Mouse (Mus musculus): Measurements from ENCODE around the gene Clip1. TPM values are rescaled to one million over a fixed set of nuclear protein-coding genes. Genes with fewer than 3 reads are reported as not detected.

The Clip1 gene
- total RNA-seq, 2 experiments from 2014 or later: 117 to 132 TPM

DNA sequence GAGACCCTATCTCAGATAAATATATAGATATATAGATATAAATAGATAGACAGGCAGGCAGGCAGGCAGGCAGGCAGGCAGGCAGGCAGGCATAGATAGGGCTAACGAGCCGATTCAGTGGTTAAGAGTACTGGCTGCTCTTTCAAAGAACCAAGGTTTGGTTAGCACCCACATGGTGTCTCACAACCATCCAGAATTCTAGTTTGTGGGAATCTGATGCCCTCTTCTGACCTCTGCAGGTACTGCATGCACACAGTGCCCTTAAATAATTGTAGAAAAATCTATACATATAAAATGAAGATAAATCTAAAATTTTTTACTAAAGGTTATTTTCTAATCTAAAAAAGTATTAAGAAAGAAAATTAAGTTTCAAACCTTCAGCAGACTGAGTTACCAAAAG, 65.9 kb downstream of the Clip1 start:
- peak in 1 of 2 experiments; percentile 45 for DNase-seq (ENCODE audit: low spot score in 2 of 2)
- intact Hi-C loops (cut with DNase I): loop anchor here (10.0 kb wide), 1 partner anchor 174 kb away; no protein-coding TSS in a partner anchor

GRCm38 (mm10) chr5:123614246-123614645, 70.2 kb downstream of the Clip1 start:
- intact Hi-C loops (cut with DNase I): loop anchor here (5.0 to 10.0 kb wide), 3 partner anchors 42 to 169 kb away; partner anchors contain the start of genes Diablo and Vps33a

GRCm38 (mm10) chr5:123609843-123610242, 74.6 kb downstream of the Clip1 start:
- DNase-seq (ENCODE audit: low spot score in 2 of 2): peak; percentile 93 to 94
- intact Hi-C loops (cut with DNase I): loop anchor here (2.0 to 10.0 kb wide), 4 partner anchors 25 to 165 kb away; partner anchors contain the start of genes Diablo and Vps33a

More at GRCm38 (mm10) chr5:123614246-123614645, 70.2 kb downstream of the Clip1 start:
- no peak for DNase-seq (ENCODE audit: low spot score in 2 of 2)

DNA sequence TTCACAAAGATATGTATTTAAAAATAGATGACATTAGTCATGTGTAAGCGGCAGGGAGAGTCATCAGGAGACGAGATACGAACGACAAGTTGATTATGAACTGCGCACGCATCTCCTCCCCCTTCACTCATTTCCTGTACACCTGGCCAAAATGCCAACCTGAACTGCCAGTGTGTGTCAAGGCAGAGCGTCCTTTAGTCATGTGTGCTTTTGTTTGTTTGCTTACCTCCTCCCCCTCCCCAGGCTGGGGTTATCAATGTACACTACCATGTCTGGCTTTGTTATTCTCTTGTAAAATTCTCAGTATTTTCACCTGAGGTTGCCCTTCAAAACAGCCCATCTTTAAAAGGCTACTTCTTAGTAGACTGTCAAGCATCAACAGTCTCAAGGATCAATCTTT, 75.0 kb downstream of the Clip1 start:
- DNase-seq (ENCODE audit: low spot score in 2 of 2): no peak
- intact Hi-C loops (cut with DNase I): no loop called here

GRCm38 (mm10) chr5:123607211-123607669, 77.2 kb downstream of the Clip1 start:
- DNase-seq (ENCODE audit: low spot score in 2 of 2): no peak
- intact Hi-C loops (cut with DNase I): no loop called here

DNA sequence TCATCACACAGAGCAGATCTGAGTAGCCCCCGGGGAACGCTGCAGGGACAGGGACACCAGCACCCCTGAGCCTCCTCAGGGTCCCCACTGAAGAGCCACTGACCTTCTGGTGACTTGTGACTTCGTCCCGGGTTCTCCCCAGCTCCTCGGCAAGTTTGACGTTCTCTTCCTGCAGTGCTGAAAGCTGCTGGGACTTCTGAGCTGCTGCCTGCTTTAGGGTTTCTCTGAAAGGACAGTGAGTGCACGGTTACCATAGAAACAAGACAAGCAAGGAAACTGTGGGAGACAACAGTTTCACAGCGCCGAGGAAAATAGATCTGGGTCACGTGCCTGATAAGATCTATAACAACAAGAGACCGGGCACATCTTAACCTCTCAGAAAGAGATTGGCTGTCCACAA, 80.9 kb downstream of the Clip1 start:
- peak; percentile 70 to 84 for DNase-seq (ENCODE audit: low spot score in 2 of 2)
- intact Hi-C loops (cut with DNase I): no loop called here

GRCm38 (mm10) chr5:123602174-123602573, 82.2 kb downstream of the Clip1 start:
- no peak for DNase-seq (ENCODE audit: low spot score in 2 of 2)
- intact Hi-C loops (cut with DNase I): no loop called here

GRCm38 (mm10) chr5:123599319-123599718, 85.1 kb downstream of the Clip1 start:
- no peak for DNase-seq (ENCODE audit: low spot score in 2 of 2)

GRCm38 (mm10) chr5:123593622-123594280, 90.7 kb downstream of the Clip1 start:
- intact Hi-C loops (cut with DNase I): no loop called here
- DNase-seq (ENCODE audit: low spot score in 2 of 2): peak; percentile 48 to 83

More at GRCm38 (mm10) chr5:123599319-123599718, 85.1 kb downstream of the Clip1 start:
- intact Hi-C loops (cut with DNase I): no loop called here

DNA sequence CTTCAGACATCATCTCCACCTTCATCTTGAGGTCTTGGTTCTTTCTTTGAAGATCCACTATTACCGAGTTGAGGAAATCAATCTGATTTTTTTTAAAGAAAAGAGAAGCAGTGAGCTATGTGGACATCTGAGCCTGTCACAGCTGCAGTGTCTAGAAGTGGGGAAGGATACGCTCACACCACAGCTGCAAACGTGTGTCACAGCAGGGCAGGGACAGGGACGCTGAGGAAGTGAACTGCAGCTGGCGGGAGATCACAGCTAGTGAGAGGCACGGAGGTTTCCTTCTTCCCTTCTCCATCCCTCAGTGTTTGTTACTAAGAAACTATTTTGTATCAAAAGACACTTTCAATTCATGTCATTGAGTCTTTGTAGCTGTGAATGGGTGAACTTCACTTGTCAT, 104.4 kb downstream of the Clip1 start:
- intact Hi-C loops (cut with DNase I): no loop called here
- DNase-seq (ENCODE audit: low spot score in 2 of 2): no peak

GRCm38 (mm10) chr5:123576696-123577095, 107.7 kb downstream of the Clip1 start:
- intact Hi-C loops (cut with DNase I): no loop called here
- no peak for DNase-seq (ENCODE audit: low spot score in 2 of 2)

DNA sequence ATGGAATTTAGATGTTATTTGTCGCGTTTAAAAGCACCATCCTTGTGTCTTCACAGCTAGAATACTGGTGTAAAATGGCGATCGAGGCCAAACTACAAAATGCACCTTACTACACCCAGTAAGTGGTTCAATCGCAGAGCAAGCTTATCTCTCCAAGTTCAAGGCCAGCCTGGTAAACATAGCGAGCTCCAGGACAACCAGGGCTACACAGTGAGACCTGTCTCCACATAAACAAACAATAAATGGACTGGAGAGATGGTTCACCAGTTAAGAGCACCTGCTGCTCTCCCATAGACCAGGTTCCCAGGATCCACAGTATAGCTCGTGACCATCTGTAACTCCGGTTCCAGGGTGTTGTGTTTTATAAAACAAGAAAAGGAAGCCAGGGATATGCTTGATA, 111.1 kb downstream of the Clip1 start:
- intact Hi-C loops (cut with DNase I): loop anchor here (5.0 kb wide), 1 partner anchor 39 kb away; no protein-coding TSS in a partner anchor
- no peak for DNase-seq (ENCODE audit: low spot score in 2 of 2)

DNA sequence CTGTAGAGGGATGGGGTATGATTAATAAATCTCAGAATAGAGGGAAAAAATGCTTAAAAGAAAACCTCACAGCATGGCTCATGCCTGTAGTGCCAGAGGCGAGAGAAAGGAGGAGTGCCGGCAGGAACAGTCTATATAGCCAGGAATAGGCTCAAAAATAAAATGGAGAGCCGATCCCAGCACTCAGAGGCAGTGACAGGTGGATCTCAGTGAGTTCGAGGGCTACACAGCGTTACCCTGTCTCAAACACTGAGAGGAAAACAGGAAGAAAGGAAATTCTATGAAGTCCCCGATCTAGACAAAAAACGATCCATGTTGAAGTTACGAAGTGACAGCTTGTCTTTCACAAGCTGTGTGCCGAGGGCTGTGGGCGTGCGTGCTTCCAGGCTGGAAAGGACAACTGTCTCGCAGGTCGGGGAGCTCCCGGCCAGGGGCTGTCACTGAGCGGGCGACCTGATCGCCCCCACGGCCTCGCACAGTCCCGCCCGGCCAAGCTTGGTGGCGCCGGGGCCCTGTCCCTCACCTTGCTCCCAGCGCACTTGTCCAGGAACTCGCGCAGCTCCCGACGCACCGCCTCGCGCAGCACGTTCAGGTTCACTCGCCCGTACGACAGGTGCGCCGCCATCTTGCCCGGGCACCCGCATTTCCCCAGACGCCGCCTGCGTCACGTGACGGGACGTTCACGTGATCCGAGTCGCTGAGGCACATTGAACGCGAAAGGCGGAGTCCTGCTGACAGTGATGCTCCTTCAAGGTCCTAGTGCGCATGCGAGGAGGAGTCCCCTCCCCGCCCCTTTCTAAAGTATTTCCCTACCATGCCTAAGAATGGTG, 111.8 kb downstream of the Clip1 start, which contains the start of gene Vps33a:
Vps33a (minus strand) TSS at position 682 of the 830 bp plus-strand sequence.
- intact Hi-C loops (cut with DNase I): loop anchor here (5.0 kb wide), 1 partner anchor 40 kb away; no protein-coding TSS in a partner anchor
- DNase-seq (ENCODE audit: low spot score in 2 of 2): peak; percentile 99

GRCm38 (mm10) chr5:123561128-123561527, 123.3 kb downstream of the Clip1 start:
- intact Hi-C loops (cut with DNase I): loop anchor here (5.0 kb wide), 1 partner anchor 34 kb away; the partner anchor contains the start of gene Gm49027
- no peak for DNase-seq (ENCODE audit: low spot score in 2 of 2)

- intact Hi-C loops (cut with DNase I): no loop called here
These were observed 124.8 kb downstream of the Clip1 start for GRCm38 (mm10) chr5:123559588-123559987.

DNA sequence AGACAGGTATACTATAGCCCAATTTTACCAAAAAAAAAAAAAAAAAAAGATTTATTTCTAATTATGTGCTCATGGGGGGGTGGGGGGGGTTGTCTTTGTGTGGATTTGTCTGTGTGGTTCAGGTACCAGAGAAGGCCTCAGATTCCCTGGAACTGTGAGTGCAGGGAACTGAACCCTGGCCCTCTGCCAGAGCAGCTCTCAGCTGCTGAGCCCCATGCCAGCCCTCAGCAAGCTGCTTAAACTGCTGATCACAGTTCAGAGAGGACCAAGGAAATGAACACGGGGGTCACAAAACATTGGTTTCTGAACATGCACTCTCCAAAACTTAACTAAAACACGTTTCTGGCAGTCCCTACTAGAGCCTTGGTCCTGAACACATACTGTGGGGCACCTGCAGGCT, 128.0 kb downstream of the Clip1 start:
- peak; percentile 42 to 64 for DNase-seq (ENCODE audit: low spot score in 2 of 2)
- intact Hi-C loops (cut with DNase I): no loop called here

More at GRCm38 (mm10) chr5:123559588-123559987, 124.8 kb downstream of the Clip1 start:
- no peak for DNase-seq (ENCODE audit: low spot score in 2 of 2)

- no peak for DNase-seq (ENCODE audit: low spot score in 2 of 2)
- intact Hi-C loops (cut with DNase I): no loop called here
These were observed 128.7 kb downstream of the Clip1 start for GRCm38 (mm10) chr5:123555693-123556092.

- intact Hi-C loops (cut with DNase I): no loop called here
- DNase-seq (ENCODE audit: low spot score in 2 of 2): peak in 1 of 2 experiments; percentile 1
These were observed 150.6 kb downstream of the Clip1 start for GRCm38 (mm10) chr5:123533801-123534200.

- peak in 1 of 2 experiments; percentile 1 for DNase-seq (ENCODE audit: low spot score in 2 of 2)
- intact Hi-C loops (cut with DNase I): no loop called here
These were observed 154.4 kb downstream of the Clip1 start for GRCm38 (mm10) chr5:123530056-123530455.

- intact Hi-C loops (cut with DNase I): loop anchor here (5.0 kb wide), 1 partner anchor 34 kb away; no protein-coding TSS in a partner anchor
- DNase-seq (ENCODE audit: low spot score in 2 of 2): peak in 1 of 2 experiments; percentile 6
These were observed 155.8 kb downstream of the Clip1 start for GRCm38 (mm10) chr5:123528641-123529040.
